Mouse (Mus musculus) limb, embryonic 11.5 days (tissue): ENCODE results near the gene Tm9sf4. TPM values are rescaled to one million over a fixed set of nuclear protein-coding genes. Genes with fewer than 3 reads are reported as not detected.

Experiments
- ATAC-seq: fragments of 200-750 bp; cut with Nextera tagmentation; 2 replicates; pipeline ENCODE4 v1.8.0; 2017; ENCODE audit warnings: low read depth; ENCODE audit not compliant: insufficient number of reproducible peaks, low FRiP score, low TSS enrichment
- DNase-seq: peaks from one replicate; pipeline ENCODE4 v3.0.0-alpha.2; 2015; ENCODE audit warnings: low spot score
- H3K27ac ChIP-seq: fragments of 300-500 bp; sonication (generic); replicated peaks from 2 replicates; pipeline ENCODE4 v1.5.1; 2014; ENCODE audit warnings: low read depth, mild to moderate bottlenecking, low read length
- H3K27me3 ChIP-seq: fragments of 300-500 bp; sonication (generic); 2 replicates; pipeline ENCODE4 v1.6.1; 2014; ENCODE audit warnings: mild to moderate bottlenecking, low read length, mixed read lengths; ENCODE audit not compliant: control insufficient read depth, insufficient read depth
- H3K36me3 ChIP-seq: fragments of 300-500 bp; sonication (generic); 2 replicates; pipeline ENCODE4 v1.6.1; 2014; ENCODE audit warnings: mild to moderate bottlenecking, low read length, moderate library complexity, mixed read lengths; ENCODE audit not compliant: control insufficient read depth, insufficient read depth
- H3K4me1 ChIP-seq: fragments of 300-500 bp; sonication (generic); 2 replicates; pipeline ENCODE4 v1.6.1; 2014; ENCODE audit warnings: low read length, mixed read lengths; ENCODE audit not compliant: control insufficient read depth, insufficient read depth
- H3K4me2 ChIP-seq: fragments of 300-500 bp; sonication (generic); 2 replicates; pipeline ENCODE4 v1.6.1; 2014; ENCODE audit warnings: low read depth, mild to moderate bottlenecking, moderate library complexity; ENCODE audit not compliant: severe bottlenecking
- H3K4me3 ChIP-seq: fragments of 300-500 bp; sonication (generic); 2 replicates; pipeline ENCODE4 v1.5.1; 2014; ENCODE audit warnings: low read depth, low read length
- H3K9ac ChIP-seq: fragments of 300-500 bp; sonication (generic); 2 replicates; pipeline ENCODE4 v1.6.1; 2014; ENCODE audit warnings: mild to moderate bottlenecking, low read length
- H3K9me3 ChIP-seq: fragments of 300-500 bp; sonication (generic); 2 replicates; pipeline ENCODE4 v1.6.1; 2016; ENCODE audit warnings: low read length; ENCODE audit not compliant: control insufficient read depth
- WGBS: fragments of 180-500 bp; shearing (Covaris S2); extraction: QIAGEN DNeasy Blood & Tissue Kit; methylation state at CpG from one replicate; pipeline ENCODE4 v1.1.7; 2014; 5-methylcytosine and 5-hydroxymethylcytosine counted together
- polyA plus RNA-seq: library from polyadenylated mRNA; unstranded; fragments of >200 nt; fragmentation: Nextera tagmentation; extraction: Ambion mirVana; gene quantifications from 2 replicates; pipeline ENCODE4 v1.2.1, GENCODE M21; 2014

Gene Tm9sf4
- polyA plus RNA-seq, 1 experiment from 2014 or later: 79.7 TPM

DNA sequence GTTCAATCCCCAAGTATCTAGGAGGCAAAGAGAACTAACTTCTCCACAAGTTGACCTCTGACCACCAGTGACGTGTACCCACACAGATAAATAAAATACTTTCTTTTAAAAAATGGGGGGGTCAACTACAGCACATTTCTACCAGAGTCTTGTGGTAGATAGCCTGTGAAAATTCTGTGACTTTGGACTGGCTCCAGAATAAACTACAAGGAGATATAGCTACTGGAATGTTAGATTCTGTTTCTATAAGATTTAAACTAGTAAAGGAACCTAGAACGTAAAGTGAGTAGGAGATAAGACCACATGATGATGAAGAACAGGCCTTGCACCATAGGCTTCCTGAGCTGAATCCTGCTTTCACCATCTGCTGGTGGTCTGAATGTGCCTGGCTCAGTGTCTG lies 26.7 kb downstream of the Tm9sf4 start:
- Histone ChIP-seq H3K36me3 (peaks cover 21% of the 10 kb centered on the region; the same call in 1 of the 2 replicates), H3K9me3 (no peaks in the 10 kb centered on the region), H3K27me3 (no peaks in the 10 kb centered on the region), H3K4me1 (no peaks in the 10 kb centered on the region), H3K4me2 (no peak overlapping the region), H3K27ac (no peak overlapping the region), H3K9ac (no peak overlapping the region), H3K4me3 (no peak overlapping the region)
- DNase-seq: no peak
- 89% methylated on average over 2 of the region's 2 CpGs for WGBS
- no peak for ATAC-seq

DNA sequence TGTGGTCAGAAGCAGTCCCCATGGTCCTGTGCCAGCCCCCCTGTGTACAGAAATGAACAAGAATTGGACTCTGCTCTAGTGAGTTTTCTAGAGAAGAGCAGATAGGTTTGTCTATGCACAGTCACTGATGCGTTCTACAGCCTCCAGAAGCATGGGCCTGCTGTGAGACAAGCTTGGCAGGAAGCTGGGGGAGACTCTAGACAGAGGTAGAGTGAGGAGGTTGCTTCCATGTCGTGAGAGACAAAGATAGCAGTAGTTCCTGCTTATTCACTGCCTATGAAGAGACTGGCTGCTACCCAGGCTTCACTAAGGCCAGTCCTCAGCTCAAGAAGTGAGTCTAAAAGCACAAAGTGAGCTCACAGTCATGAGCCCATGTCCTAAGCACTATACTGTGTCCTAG lies 30.1 kb downstream of the Tm9sf4 start:
- no peak for ATAC-seq
- no peak overlapping the region for H3K4me3 ChIP-seq
- no peak for DNase-seq
- no peaks in the 10 kb centered on the region for H3K4me1 ChIP-seq
- no peak overlapping the region for H3K4me2 ChIP-seq
- no peaks in the 10 kb centered on the region for H3K9me3 ChIP-seq
- no peaks in the 10 kb centered on the region for H3K27me3 ChIP-seq
- no peak overlapping the region for H3K27ac ChIP-seq
- H3K36me3 ChIP-seq: peaks cover 27% of the 10 kb centered on the region; the same call in 1 of the 2 replicates
- WGBS: 91% methylated on average over 2 of the region's 2 CpGs
- no peak overlapping the region for H3K9ac ChIP-seq

- WGBS: 93% methylated on average over 3 of the region's 3 CpGs
- no peak overlapping the region for H3K4me3 ChIP-seq
- ATAC-seq: no peak
Measured at GRCm38 (mm10) chr2:153194255-153194654, 33.2 kb downstream of the Tm9sf4 start.

GRCm38 (mm10) chr2:153198485-153198884 lies 37.4 kb downstream of the Tm9sf4 start:
- ATAC-seq (no peak), DNase-seq (no peak)
- no peaks in the 10 kb centered on the region for H3K27me3 ChIP-seq
- no peak overlapping the region for H3K9ac ChIP-seq
- no peaks in the 10 kb centered on the region for H3K4me1 ChIP-seq
- peaks cover 20% of the 10 kb centered on the region for H3K36me3 ChIP-seq
- H3K9me3 ChIP-seq: no peaks in the 10 kb centered on the region
- no peak overlapping the region for H3K4me2 ChIP-seq
- H3K27ac ChIP-seq: no peak overlapping the region
- no peak overlapping the region for H3K4me3 ChIP-seq
- WGBS: 77% methylated on average over 5 of the region's 5 CpGs

More at GRCm38 (mm10) chr2:153194255-153194654, 33.2 kb downstream of the Tm9sf4 start:
- H3K27ac ChIP-seq: no peak overlapping the region
- no peaks in the 10 kb centered on the region for H3K4me1 ChIP-seq
- H3K9ac ChIP-seq: no peak overlapping the region
- H3K9me3 ChIP-seq: no peaks in the 10 kb centered on the region
- no peak for DNase-seq
- H3K36me3 ChIP-seq: peaks cover 21% of the 10 kb centered on the region; the same call in 1 of the 2 replicates
- no peak overlapping the region for H3K4me2 ChIP-seq
- H3K27me3 ChIP-seq: no peaks in the 10 kb centered on the region

DNA sequence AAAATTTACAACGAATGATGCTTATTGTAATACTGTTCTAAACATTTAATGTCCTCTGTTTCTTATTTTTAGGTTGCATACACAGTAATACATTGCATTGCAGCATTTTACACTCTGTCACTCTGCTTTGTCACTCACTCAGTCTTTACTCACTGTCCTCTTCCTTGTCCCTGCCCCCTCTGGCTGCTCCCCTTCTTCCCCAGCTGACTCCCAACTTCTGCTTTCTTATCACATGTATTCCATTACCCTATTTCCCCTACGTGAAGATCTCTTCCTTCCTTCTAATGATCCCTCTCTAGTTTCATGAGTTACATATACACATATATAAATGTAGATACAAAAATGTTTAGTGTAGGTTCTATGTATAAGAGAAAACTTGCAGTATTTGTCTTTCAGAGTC lies 38.0 kb downstream of the Tm9sf4 start:
- no peak for ATAC-seq
- no peak overlapping the region for H3K4me3 ChIP-seq
- WGBS: 90% methylated on average over 2 of the region's 2 CpGs
- no peak overlapping the region for H3K4me2 ChIP-seq
- no peaks in the 10 kb centered on the region for H3K9me3 ChIP-seq
- H3K27ac ChIP-seq: no peak overlapping the region
- H3K4me1 ChIP-seq: no peaks in the 10 kb centered on the region
- H3K9ac ChIP-seq: no peak overlapping the region
- no peak for DNase-seq
- no peaks in the 10 kb centered on the region for H3K27me3 ChIP-seq
- H3K36me3 ChIP-seq: peaks cover 20% of the 10 kb centered on the region

- Histone ChIP-seq H3K9ac (no peak overlapping the region), H3K4me3 (no peak overlapping the region), H3K4me2 (no peak overlapping the region), H3K9me3 (no peaks in the 10 kb centered on the region), H3K27me3 (no peaks in the 10 kb centered on the region), H3K4me1 (no peaks in the 10 kb centered on the region), H3K27ac (no peak overlapping the region), H3K36me3 (peaks cover 20% of the 10 kb centered on the region)
- 82% methylated on average over 1 of the region's 1 CpGs for WGBS
- DNase-seq (no peak), ATAC-seq (no peak)
Measured at GRCm38 (mm10) chr2:153202766-153203165, 41.7 kb downstream of the Tm9sf4 start.

DNA sequence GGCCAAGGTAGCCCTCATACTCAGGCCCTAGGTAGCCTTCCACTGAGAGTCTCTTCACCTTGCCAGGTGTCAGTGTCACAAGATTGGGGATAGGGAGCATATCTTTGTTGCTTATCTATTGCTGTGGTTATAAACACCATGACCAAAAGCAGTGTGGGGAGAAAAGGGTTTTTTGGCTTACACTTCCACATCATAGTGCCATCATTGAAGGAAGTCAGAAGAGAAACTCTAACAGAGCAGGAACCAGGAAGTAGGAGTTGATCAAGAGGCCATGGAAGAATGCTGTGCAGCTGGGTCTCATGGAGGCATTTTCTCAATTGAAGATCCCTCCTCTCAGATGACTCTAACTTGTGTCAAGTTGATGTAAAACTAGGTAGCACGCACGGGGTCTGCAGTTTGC lies 47.0 kb downstream of the Tm9sf4 start:
- Histone ChIP-seq H3K27me3 (no peaks in the 10 kb centered on the region), H3K4me1 (no peaks in the 10 kb centered on the region), H3K9ac (no peak overlapping the region), H3K36me3 (peaks cover 18% of the 10 kb centered on the region), H3K9me3 (no peaks in the 10 kb centered on the region), H3K4me3 (no peak overlapping the region), H3K27ac (no peak overlapping the region), H3K4me2 (no peak overlapping the region)
- no peak for ATAC-seq
- no peak for DNase-seq
- 92% methylated on average over 2 of the region's 2 CpGs for WGBS

DNA sequence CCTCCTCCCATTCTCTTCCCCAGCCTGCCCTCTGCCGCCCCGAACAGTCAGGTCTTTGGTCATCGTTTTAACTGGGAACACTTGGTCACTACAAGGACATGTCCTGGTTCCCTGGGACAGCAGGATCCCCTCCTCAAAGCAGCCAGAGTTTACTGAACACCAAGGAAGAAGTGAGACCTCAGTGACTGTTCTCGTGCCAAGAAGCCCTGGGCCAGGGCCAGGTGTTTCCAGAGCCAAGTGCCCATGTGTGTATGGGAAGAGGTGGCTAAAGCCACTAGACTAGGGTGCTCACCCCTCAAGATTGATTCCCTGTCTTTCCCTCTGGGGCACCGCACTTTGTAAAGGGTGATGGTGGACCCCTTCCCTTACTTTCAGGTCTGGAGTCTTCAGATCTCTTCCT lies 48.2 kb downstream of the Tm9sf4 start:
- Histone ChIP-seq H3K4me1 (no peaks in the 10 kb centered on the region), H3K9me3 (no peaks in the 10 kb centered on the region), H3K9ac (no peak overlapping the region), H3K27ac (no peak overlapping the region), H3K36me3 (peaks cover 18% of the 10 kb centered on the region), H3K4me2 (no peak overlapping the region), H3K27me3 (no peaks in the 10 kb centered on the region), H3K4me3 (no peak overlapping the region)
- WGBS: 92% methylated on average over 5 of the region's 5 CpGs
- DNase-seq (no peak), ATAC-seq (no peak)

DNA sequence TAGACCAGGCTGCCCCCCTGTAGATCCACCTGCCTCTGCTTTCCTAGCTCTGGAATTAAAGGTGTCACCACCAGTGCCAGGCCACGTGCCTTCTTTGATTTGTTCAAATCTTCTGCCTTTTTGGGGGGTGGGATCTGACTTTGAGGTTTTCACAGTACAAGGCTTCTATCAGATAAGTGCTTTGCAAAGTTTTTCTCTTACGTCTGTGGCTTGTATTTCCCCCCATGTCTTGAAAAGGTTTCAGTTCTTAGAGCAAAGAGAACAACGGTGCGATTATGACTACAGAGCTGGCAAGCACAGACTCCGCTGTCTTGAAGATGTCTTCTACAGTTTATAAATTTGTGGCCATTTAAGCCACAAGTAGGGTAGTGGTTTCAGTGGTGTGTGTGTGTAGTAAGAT lies 50.3 kb downstream of the Tm9sf4 start:
- Histone ChIP-seq H3K9me3 (no peaks in the 10 kb centered on the region), H3K9ac (no peak overlapping the region), H3K4me1 (no peaks in the 10 kb centered on the region), H3K27ac (no peak overlapping the region), H3K27me3 (no peaks in the 10 kb centered on the region), H3K4me2 (no peak overlapping the region), H3K4me3 (no peak overlapping the region), H3K36me3 (peaks cover 16% of the 10 kb centered on the region)
- DNase-seq (no peak), ATAC-seq (no peak)
- 93% methylated on average over 5 of the region's 5 CpGs for WGBS
